ENCODE assay signal across 8 mouse cellular contexts in the genomic region with DNA sequence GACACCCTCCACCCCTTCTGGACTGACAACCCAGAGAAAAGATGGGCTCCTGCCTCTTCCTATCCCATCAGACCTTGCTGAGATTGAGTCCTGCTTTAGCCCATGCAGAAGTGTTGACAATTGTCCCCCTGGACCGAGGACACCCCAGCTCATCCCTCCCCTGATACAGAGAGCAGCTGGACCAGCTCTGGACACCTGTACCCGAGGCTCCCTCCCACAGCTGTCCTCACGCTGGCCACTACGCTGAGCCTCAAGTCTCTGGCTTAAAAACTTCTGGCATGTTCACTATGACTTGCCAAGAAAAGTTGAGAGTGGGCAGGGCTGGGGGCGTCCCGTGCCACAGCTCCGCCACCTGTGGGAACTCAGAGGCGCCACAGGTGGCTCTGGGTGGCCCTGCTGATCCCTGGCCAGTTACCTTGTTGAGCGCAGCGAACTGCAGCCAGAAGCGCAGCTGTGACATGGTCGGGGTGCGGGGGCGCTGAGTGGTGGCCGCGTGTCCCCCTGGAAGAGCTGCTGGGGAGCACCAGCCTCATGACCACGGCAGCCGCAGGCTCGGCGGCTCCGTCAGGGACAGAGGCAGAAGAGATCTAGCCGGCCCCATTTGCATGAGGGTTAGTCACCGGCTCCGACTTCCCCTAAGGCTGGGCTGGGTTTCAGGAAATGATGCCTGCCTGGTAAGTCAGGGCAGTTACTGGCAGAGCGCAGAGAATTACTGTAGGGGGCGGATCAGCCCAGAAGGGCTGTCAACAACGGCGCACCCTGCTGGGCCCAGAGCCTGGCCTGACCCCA. TPM values are rescaled to one million over a fixed set of nuclear protein-coding genes. Genes with fewer than 3 reads are reported as not detected.
DNase-seq lines count a peak whose midpoint lies in the region; ATAC-seq and TF ChIP-seq lines count a peak whose summit lies in the region.

No protein-coding gene starts in this region.

- H3K9me3 ChIP-seq in hindbrain, postnatal 0 days (ENCODE audit: low read length) = no peaks in the 10 kb centered on the region
- no peaks in the 10 kb centered on the region for H3K9me3 ChIP-seq in limb, embryonic 10.5 days (replicated peaks)
- H3K9me3 ChIP-seq in midbrain, embryonic 13.5 days = no peaks in the 10 kb centered on the region

- DNase-seq in layer of hippocampus, adult 11-12 months (ENCODE audit: low spot score) = peak; percentile 78
- no peak for DNase-seq in layer of hippocampus, adult 9-10 months (ENCODE audit: low spot score)
- peak; percentile 85 for DNase-seq in adrenal gland, postnatal 10 days
- peak; percentile 68 for DNase-seq in gastrocnemius, adult 18-20 months (ENCODE audit: low spot score)
- peak; percentile 44 for DNase-seq in hindbrain, postnatal 0 days (ENCODE audit: low spot score)
- peak; percentile 40 for DNase-seq in limb, embryonic 10.5 days (ENCODE audit: low spot score)
- DNase-seq in thymus, adult 18-20 months = peak; percentile 71 to 78

- H3K27me3 ChIP-seq in hindbrain, postnatal 0 days (ENCODE audit: insufficient read depth, low read length) = no peaks in the 10 kb centered on the region
- H3K27me3 ChIP-seq in limb, embryonic 10.5 days (ENCODE audit: low read depth, poor library complexity, severe bottlenecking) = no peaks in the 10 kb centered on the region
- H3K27me3 ChIP-seq in midbrain, embryonic 13.5 days = no peaks in the 10 kb centered on the region

- H3K27ac ChIP-seq in hindbrain, postnatal 0 days = no peak overlapping the region; the same call in 1 of the 2 replicates
- peak overlapping the region; percentile 56 for H3K27ac ChIP-seq in limb, embryonic 10.5 days
- no peak overlapping the region for H3K27ac ChIP-seq in midbrain, embryonic 13.5 days

- WGBS in hindbrain, postnatal 0 days = 21% methylated on average over 28 of the region's 28 CpGs
- WGBS in limb, embryonic 10.5 days = 16% methylated on average over 28 of the region's 28 CpGs
- WGBS in midbrain, embryonic 13.5 days = 20% methylated on average over 28 of the region's 28 CpGs

- no peaks in the 10 kb centered on the region; the same call in 1 of the 2 replicates for H3K4me1 ChIP-seq in hindbrain, postnatal 0 days (ENCODE audit: insufficient read depth, low read length)
- H3K4me1 ChIP-seq in limb, embryonic 10.5 days = peaks cover 48% of the 10 kb centered on the region
- H3K4me1 ChIP-seq in midbrain, embryonic 13.5 days (replicated peaks) = peaks cover 13% of the 10 kb centered on the region; the same call in 1 of the 2 replicates

- peaks cover 7% of the 10 kb centered on the region; the same call in 1 of the 2 replicates for H3K36me3 ChIP-seq in hindbrain, postnatal 0 days (ENCODE audit: insufficient read depth, low read length)
- peaks cover 32% of the 10 kb centered on the region for H3K36me3 ChIP-seq in limb, embryonic 10.5 days
- H3K36me3 ChIP-seq in midbrain, embryonic 13.5 days = peaks cover 29% of the 10 kb centered on the region

- TF ChIP-seq CTCF in hindbrain, postnatal 0 days (IDR thresholded peaks at IDR 0.05; ENCODE audit: low read depth) = peak; percentile 29; the same call in 1 of the 2 replicates

- no peak overlapping the region for H3K9ac ChIP-seq in hindbrain, postnatal 0 days (replicated peaks; ENCODE audit: low read length)
- no peak overlapping the region for H3K9ac ChIP-seq in midbrain, embryonic 13.5 days (replicated peaks)

- peak; percentile 32; the same call in 1 of the 2 replicates for ATAC-seq in hindbrain, postnatal 0 days
- no peak for ATAC-seq in midbrain, embryonic 13.5 days

- H3K4me2 ChIP-seq in hindbrain, postnatal 0 days (ENCODE audit: low read depth, low read length) = peak overlapping the region; percentile 22
- 0 out of 2 replicates have a peak overlapping the region, but pooled peaks have one; percentile 1 for H3K4me2 ChIP-seq in midbrain, embryonic 13.5 days (replicated peaks)

- no peak overlapping the region for H3K4me3 ChIP-seq in hindbrain, postnatal 0 days (ENCODE audit: low read length)
- peak overlapping the region; percentile 37 for H3K4me3 ChIP-seq in limb, embryonic 10.5 days
- no peak overlapping the region for H3K4me3 ChIP-seq in midbrain, embryonic 13.5 days (replicated peaks)

RNA-seq across cellular contexts. Expression of a gene that starts 28.0 kb away (rescaled TPM):
- 1,000 to 10,000 TPM; 1,132 to 1,146 TPM for total RNA-seq in adrenal gland, postnatal 10 days (2021)
- total RNA-seq in gastrocnemius, adult 18-20 months (2021) = 100 to 1,000 TPM; 631 to 739 TPM
- total RNA-seq in hindbrain, postnatal 0 days (2014; rRNA removed) = 373 and 379 TPM in 2 replicates
- polyA plus RNA-seq in hindbrain, postnatal 0 days (2015; fragmentation: Nextera tagmentation; extraction: Ambion mirVana) = 757 and 762 TPM in 2 replicates
- polyA plus RNA-seq in limb, embryonic 10.5 days (2016; fragmentation: Nextera tagmentation; extraction: Ambion mirVana) = 589 and 631 TPM in 2 replicates
- 498 and 532 TPM in 2 replicates for polyA plus RNA-seq in midbrain, embryonic 13.5 days (2015; fragmentation: Nextera tagmentation; extraction: Ambion mirVana)

RNA-seq across cellular contexts. Expression of a gene that starts 30.4 kb away (rescaled TPM):
- total RNA-seq in adrenal gland, postnatal 10 days (2021) = 10 to 100 TPM; 37.5 to 55.7 TPM
- total RNA-seq in gastrocnemius, adult 18-20 months (2021) = 1 to 10 TPM; 5.4 to 5.9 TPM
- 22.8 and 23.7 TPM in 2 replicates for total RNA-seq in hindbrain, postnatal 0 days (2014; rRNA removed)
- polyA plus RNA-seq in hindbrain, postnatal 0 days (2015; fragmentation: Nextera tagmentation; extraction: Ambion mirVana) = 6.9 and 7.8 TPM in 2 replicates
- 17.1 and 18.4 TPM in 2 replicates for polyA plus RNA-seq in limb, embryonic 10.5 days (2016; fragmentation: Nextera tagmentation; extraction: Ambion mirVana)
- 13.4 and 15.3 TPM in 2 replicates for polyA plus RNA-seq in midbrain, embryonic 13.5 days (2015; fragmentation: Nextera tagmentation; extraction: Ambion mirVana)

RNA-seq across cellular contexts. Expression of a gene that starts 35.4 kb away (rescaled TPM):
- 100 to 1,000 TPM in 1 of 2 experiments, 10 to 100 TPM in 1; 96.5 to 102 TPM for total RNA-seq in adrenal gland, postnatal 10 days (2021)
- total RNA-seq in gastrocnemius, adult 18-20 months (2021) = 10 to 100 TPM; 44.3 to 46.2 TPM
- total RNA-seq in hindbrain, postnatal 0 days (2014; rRNA removed) = 93.3 and 100 TPM in 2 replicates
- polyA plus RNA-seq in hindbrain, postnatal 0 days (2015; fragmentation: Nextera tagmentation; extraction: Ambion mirVana) = 143 TPM in 2 replicates
- 319 and 357 TPM in 2 replicates for polyA plus RNA-seq in limb, embryonic 10.5 days (2016; fragmentation: Nextera tagmentation; extraction: Ambion mirVana)
- 159 and 174 TPM in 2 replicates for polyA plus RNA-seq in midbrain, embryonic 13.5 days (2015; fragmentation: Nextera tagmentation; extraction: Ambion mirVana)

RNA-seq across cellular contexts. Expression of a gene that starts 40.6 kb away (rescaled TPM):
- total RNA-seq in adrenal gland, postnatal 10 days (2021) = 100 to 1,000 TPM; 133 to 151 TPM
- 100 to 1,000 TPM; 145 to 148 TPM for total RNA-seq in gastrocnemius, adult 18-20 months (2021)
- total RNA-seq in hindbrain, postnatal 0 days (2014; rRNA removed) = 86.4 and 86.6 TPM in 2 replicates
- 13.9 and 15.0 TPM in 2 replicates for polyA plus RNA-seq in hindbrain, postnatal 0 days (2015; fragmentation: Nextera tagmentation; extraction: Ambion mirVana)
- 16.1 and 17.0 TPM in 2 replicates for polyA plus RNA-seq in limb, embryonic 10.5 days (2016; fragmentation: Nextera tagmentation; extraction: Ambion mirVana)
- polyA plus RNA-seq in midbrain, embryonic 13.5 days (2015; fragmentation: Nextera tagmentation; extraction: Ambion mirVana) = 17.7 and 20.7 TPM in 2 replicates

RNA-seq across cellular contexts. Expression of a gene that starts 58.6 kb away (rescaled TPM):
- total RNA-seq in adrenal gland, postnatal 10 days (2021) = 10 to 100 TPM; 11.9 to 12.7 TPM
- total RNA-seq in gastrocnemius, adult 18-20 months (2021) = 1 to 10 TPM in 1 of 2 experiments, under 1 TPM in 1; 0.75 to 1.3 TPM
- total RNA-seq in hindbrain, postnatal 0 days (2014; rRNA removed) = 2.9 and 3.3 TPM in 2 replicates
- 1.7 and 1.8 TPM in 2 replicates for polyA plus RNA-seq in hindbrain, postnatal 0 days (2015; fragmentation: Nextera tagmentation; extraction: Ambion mirVana)
- 14.9 and 15.5 TPM in 2 replicates for polyA plus RNA-seq in limb, embryonic 10.5 days (2016; fragmentation: Nextera tagmentation; extraction: Ambion mirVana)
- 1.5 and 1.6 TPM in 2 replicates for polyA plus RNA-seq in midbrain, embryonic 13.5 days (2015; fragmentation: Nextera tagmentation; extraction: Ambion mirVana)
